Mouse (Mus musculus): Measurements from ENCODE around the gene Ggt6. TPM values are rescaled to one million over a fixed set of nuclear protein-coding genes. Genes with fewer than 3 reads are reported as not detected.

The Ggt6 gene
- polyA plus RNA-seq, 1 experiment from 2014 or later: not detected

DNA sequence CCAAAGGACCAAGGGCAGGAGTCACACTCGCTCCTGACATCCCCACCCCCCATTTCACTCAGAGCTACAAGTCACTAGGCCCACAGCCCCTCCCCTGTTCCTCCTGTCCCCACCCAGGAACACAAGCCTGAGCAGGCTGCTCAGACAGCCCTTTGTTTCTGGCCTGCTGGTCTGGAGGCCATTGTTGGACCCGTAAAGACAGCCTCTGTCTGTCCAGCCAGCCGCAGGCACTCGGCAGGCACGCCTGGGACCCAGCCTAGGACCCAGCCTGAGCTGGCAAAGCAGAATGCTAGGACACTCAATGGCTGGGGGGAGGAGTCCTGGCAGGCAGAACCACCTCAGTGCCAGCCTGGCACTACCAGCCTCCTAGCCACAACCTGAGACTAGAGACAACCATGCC lies 20.4 kb downstream of the Ggt6 start:
- H3K4me3 ChIP-seq: no peak overlapping the region
- H3K27me3 ChIP-seq (ENCODE audit: poor library complexity, severe bottlenecking): no peaks in the 10 kb centered on the region
- WGBS: 41% methylated on average over 5 of the region's 5 CpGs
- H3K4me1 ChIP-seq: peaks cover 26% of the 10 kb centered on the region
- H3K36me3 ChIP-seq (replicated peaks): peaks cover 28% of the 10 kb centered on the region
- H3K9me3 ChIP-seq: no peaks in the 10 kb centered on the region
- DNase-seq (ENCODE audit: extremely low spot score, low spot score): no peak
- H3K27ac ChIP-seq: peak overlapping the region; percentile 80

GRCm38 (mm10) chr11:72457995-72458496 lies 22.7 kb downstream of the Ggt6 start:
- no peaks in the 10 kb centered on the region for H3K9me3 ChIP-seq
- 72% methylated on average over 12 of the region's 12 CpGs for WGBS
- H3K27ac ChIP-seq: peak overlapping the region; percentile 12; the same call in 1 of the 2 replicates
- no peaks in the 10 kb centered on the region for H3K27me3 ChIP-seq (ENCODE audit: poor library complexity, severe bottlenecking)
- no peak overlapping the region for H3K4me3 ChIP-seq
- peaks cover 5% of the 10 kb centered on the region for H3K36me3 ChIP-seq (replicated peaks)
- H3K4me1 ChIP-seq: peaks cover 34% of the 10 kb centered on the region
- no peak for DNase-seq (ENCODE audit: extremely low spot score, low spot score)

- Histone ChIP-seq H3K27me3 (ENCODE audit: poor library complexity, severe bottlenecking) (no peaks in the 10 kb centered on the region), H3K4me1 (peaks cover 34% of the 10 kb centered on the region), H3K9me3 (no peaks in the 10 kb centered on the region), H3K27ac (peak overlapping the region; percentile 12; the same call in 1 of the 2 replicates), H3K36me3 (replicated peaks) (peaks cover under 1% of the 10 kb centered on the region; the same call in 1 of the 2 replicates), H3K4me3 (no peak overlapping the region)
- WGBS: 85% methylated on average over 3 of the region's 3 CpGs
- no peak for DNase-seq (ENCODE audit: extremely low spot score, low spot score)
Observed at GRCm38 (mm10) chr11:72458502-72458901, 23.2 kb downstream of the Ggt6 start.

DNA sequence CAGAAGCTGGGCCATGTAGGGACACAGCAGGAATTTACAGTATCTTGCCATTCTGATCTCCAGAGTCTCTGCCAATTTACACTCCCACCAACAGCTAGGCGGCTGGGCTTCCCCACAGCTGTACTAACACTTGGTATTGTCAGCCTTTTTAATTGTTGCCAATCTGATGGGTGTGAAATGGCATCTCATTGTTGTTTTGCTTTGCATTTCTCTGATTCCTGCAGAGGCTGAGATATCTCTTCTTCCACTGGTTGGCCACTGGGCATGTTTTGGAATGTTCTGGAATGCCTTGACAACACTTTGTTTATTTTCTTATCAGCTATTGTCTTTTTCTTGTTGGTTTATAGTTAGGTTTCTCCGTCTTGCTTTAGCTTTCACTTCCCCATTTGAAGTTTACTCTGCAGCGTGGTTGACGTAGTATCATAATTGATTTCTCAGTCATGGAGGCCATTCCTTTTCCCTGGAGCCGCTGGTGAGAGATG lies 26.2 kb downstream of the Ggt6 start:
- WGBS: 69% methylated on average over 5 of the region's 5 CpGs

DNA sequence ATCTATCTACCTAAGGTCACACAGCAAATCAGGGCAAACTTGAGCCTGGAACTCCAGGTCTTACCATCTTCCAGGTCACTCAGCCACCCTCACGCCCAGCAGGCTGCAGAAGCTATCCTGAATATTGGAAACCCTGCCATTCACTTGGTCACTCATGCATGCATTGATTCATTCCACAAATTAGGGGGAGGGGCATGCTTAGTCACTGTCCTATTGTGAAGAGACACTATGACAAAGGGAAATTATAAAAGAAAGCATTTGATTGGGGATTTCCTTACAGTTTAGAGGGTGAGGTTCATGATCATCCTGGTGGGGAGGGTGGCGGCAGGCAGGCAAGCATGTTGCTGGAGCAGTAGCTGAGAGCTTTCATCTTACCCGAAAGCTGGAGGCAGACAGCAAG lies 29.5 kb downstream of the Ggt6 start:
- Histone ChIP-seq H3K27ac (no peak overlapping the region), H3K9me3 (no peaks in the 10 kb centered on the region), H3K36me3 (replicated peaks) (no peaks in the 10 kb centered on the region), H3K27me3 (ENCODE audit: poor library complexity, severe bottlenecking) (no peaks in the 10 kb centered on the region), H3K4me1 (peaks cover 62% of the 10 kb centered on the region), H3K4me3 (no peak overlapping the region)
- no peak for DNase-seq (ENCODE audit: extremely low spot score, low spot score)
- WGBS: 73% methylated on average over 3 of the region's 3 CpGs

More for the DNA sequence above, 26.2 kb downstream of the Ggt6 start:
- Histone ChIP-seq H3K4me3 (no peak overlapping the region), H3K36me3 (replicated peaks) (no peaks in the 10 kb centered on the region), H3K27ac (no peak overlapping the region), H3K9me3 (no peaks in the 10 kb centered on the region), H3K4me1 (peaks cover 39% of the 10 kb centered on the region), H3K27me3 (ENCODE audit: poor library complexity, severe bottlenecking) (no peaks in the 10 kb centered on the region)
- DNase-seq (ENCODE audit: extremely low spot score, low spot score): no peak

- H3K4me3 ChIP-seq: no peak overlapping the region
- no peak for DNase-seq (ENCODE audit: extremely low spot score, low spot score)
- H3K4me1 ChIP-seq: peaks cover 67% of the 10 kb centered on the region
- no peaks in the 10 kb centered on the region for H3K27me3 ChIP-seq (ENCODE audit: poor library complexity, severe bottlenecking)
- H3K9me3 ChIP-seq: no peaks in the 10 kb centered on the region
- WGBS: 75% methylated on average over 11 of the region's 11 CpGs
- peak overlapping the region; percentile 33 for H3K27ac ChIP-seq
- H3K36me3 ChIP-seq (replicated peaks): no peaks in the 10 kb centered on the region
Observed at GRCm38 (mm10) chr11:72465978-72466693, 30.8 kb downstream of the Ggt6 start.

DNA sequence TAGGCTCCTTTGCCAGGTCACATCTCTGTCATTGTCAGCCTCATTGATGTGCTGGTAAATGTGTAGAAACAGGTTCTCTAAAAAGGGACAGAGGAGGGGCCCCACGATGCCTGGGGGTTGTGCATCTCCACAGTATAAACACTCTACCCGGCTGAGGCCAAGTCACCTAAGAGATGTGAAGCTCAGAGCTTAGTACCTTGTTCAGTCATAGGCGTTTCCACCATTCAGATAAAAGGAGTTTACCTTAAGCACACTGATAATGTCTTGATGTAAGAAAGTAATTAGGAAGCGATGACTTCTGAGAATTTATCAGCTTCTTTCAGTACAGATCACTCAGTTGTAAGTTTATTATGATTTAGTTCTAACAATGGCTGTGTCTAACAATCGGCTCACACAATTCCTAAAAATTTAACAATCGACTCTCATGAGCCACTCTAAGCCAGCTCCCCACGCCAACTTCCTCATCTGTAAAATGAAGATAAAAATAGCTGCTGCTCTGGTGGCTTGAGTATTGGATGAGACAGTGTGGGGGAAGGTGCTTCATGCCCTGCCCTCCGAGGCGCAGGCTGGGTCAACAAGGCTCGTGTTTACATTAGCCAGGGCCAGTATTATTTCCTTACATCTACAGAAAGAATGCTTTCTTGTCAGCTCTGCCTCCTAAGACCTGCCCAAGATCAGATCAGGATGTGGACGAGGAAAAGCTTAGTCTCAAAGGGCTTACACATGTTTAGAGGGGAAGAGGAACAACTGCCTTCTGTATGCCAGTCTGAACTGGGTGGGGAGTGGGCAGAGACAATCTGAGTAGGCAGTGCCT lies 31.6 kb downstream of the Ggt6 start:
- no peak for DNase-seq (ENCODE audit: extremely low spot score, low spot score)
- WGBS: 64% methylated on average over 11 of the region's 11 CpGs
- H3K9me3 ChIP-seq: no peaks in the 10 kb centered on the region
- peaks cover 65% of the 10 kb centered on the region for H3K4me1 ChIP-seq
- H3K36me3 ChIP-seq (replicated peaks): no peaks in the 10 kb centered on the region
- H3K4me3 ChIP-seq: no peak overlapping the region
- H3K27me3 ChIP-seq (ENCODE audit: poor library complexity, severe bottlenecking): no peaks in the 10 kb centered on the region
- peak overlapping the region; percentile 56 for H3K27ac ChIP-seq

GRCm38 (mm10) chr11:72468525-72468924 lies 33.2 kb downstream of the Ggt6 start:
- 79% methylated on average over 5 of the region's 5 CpGs for WGBS
- no peak overlapping the region for H3K4me3 ChIP-seq
- DNase-seq (ENCODE audit: extremely low spot score, low spot score): no peak
- H3K4me1 ChIP-seq: peaks cover 65% of the 10 kb centered on the region
- H3K9me3 ChIP-seq: no peaks in the 10 kb centered on the region
- no peaks in the 10 kb centered on the region for H3K27me3 ChIP-seq (ENCODE audit: poor library complexity, severe bottlenecking)
- H3K27ac ChIP-seq: peak overlapping the region; percentile 51
- no peaks in the 10 kb centered on the region for H3K36me3 ChIP-seq (replicated peaks)

GRCm38 (mm10) chr11:72469217-72469616 lies 33.9 kb downstream of the Ggt6 start:
- peak overlapping the region; percentile 51 for H3K27ac ChIP-seq
- H3K36me3 ChIP-seq (replicated peaks): no peaks in the 10 kb centered on the region
- peaks cover 64% of the 10 kb centered on the region for H3K4me1 ChIP-seq
- DNase-seq (ENCODE audit: extremely low spot score, low spot score): no peak
- 34% methylated on average over 5 of the region's 5 CpGs for WGBS
- H3K27me3 ChIP-seq (ENCODE audit: poor library complexity, severe bottlenecking): no peaks in the 10 kb centered on the region
- H3K4me3 ChIP-seq: no peak overlapping the region
- H3K9me3 ChIP-seq: no peaks in the 10 kb centered on the region

- H3K4me1 ChIP-seq: peaks cover 64% of the 10 kb centered on the region
Observed at GRCm38 (mm10) chr11:72470004-72470403, 34.7 kb downstream of the Ggt6 start.

GRCm38 (mm10) chr11:72471381-72471780 lies 36.1 kb downstream of the Ggt6 start:
- Histone ChIP-seq H3K27me3 (ENCODE audit: poor library complexity, severe bottlenecking) (no peaks in the 10 kb centered on the region), H3K4me3 (no peak overlapping the region), H3K9me3 (no peaks in the 10 kb centered on the region), H3K27ac (no peak overlapping the region), H3K36me3 (replicated peaks) (no peaks in the 10 kb centered on the region), H3K4me1 (peaks cover 64% of the 10 kb centered on the region)
- no peak for DNase-seq (ENCODE audit: extremely low spot score, low spot score)
- 91% methylated on average over 6 of the region's 6 CpGs for WGBS

More at GRCm38 (mm10) chr11:72470004-72470403, 34.7 kb downstream of the Ggt6 start:
- WGBS: 76% methylated on average over 4 of the region's 4 CpGs
- H3K9me3 ChIP-seq: no peaks in the 10 kb centered on the region
- H3K27ac ChIP-seq: no peak overlapping the region
- no peaks in the 10 kb centered on the region for H3K27me3 ChIP-seq (ENCODE audit: poor library complexity, severe bottlenecking)
- H3K4me3 ChIP-seq: no peak overlapping the region
- DNase-seq (ENCODE audit: extremely low spot score, low spot score): no peak
- no peaks in the 10 kb centered on the region for H3K36me3 ChIP-seq (replicated peaks)

DNA sequence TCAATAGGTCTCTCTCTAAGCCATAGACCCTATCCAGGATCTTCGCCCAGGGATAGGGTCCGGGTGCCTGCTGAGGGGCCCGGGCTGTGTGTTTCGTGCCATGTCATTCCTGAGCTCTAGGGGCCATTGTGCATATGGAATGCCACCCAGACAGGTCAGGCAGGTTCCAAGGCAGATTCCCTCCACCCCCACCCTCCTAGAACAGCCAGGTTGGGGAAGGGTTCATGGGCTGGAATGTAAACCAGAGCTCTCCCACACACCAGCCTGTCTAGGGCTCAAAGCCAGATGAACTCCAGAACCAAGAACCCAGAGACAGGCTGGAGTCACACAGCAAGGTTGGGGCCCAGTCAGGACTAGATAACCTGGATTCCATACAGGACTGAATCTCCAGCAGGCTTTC lies 38.2 kb downstream of the Ggt6 start:
- DNase-seq (ENCODE audit: extremely low spot score, low spot score): no peak
- 82% methylated on average over 4 of the region's 4 CpGs for WGBS
- H3K4me1 ChIP-seq: peaks cover 62% of the 10 kb centered on the region
- H3K27ac ChIP-seq: no peak overlapping the region
- no peaks in the 10 kb centered on the region for H3K9me3 ChIP-seq
- H3K36me3 ChIP-seq (replicated peaks): no peaks in the 10 kb centered on the region
- H3K27me3 ChIP-seq (ENCODE audit: poor library complexity, severe bottlenecking): no peaks in the 10 kb centered on the region
- no peak overlapping the region for H3K4me3 ChIP-seq

- Histone ChIP-seq H3K4me3 (no peak overlapping the region), H3K4me1 (peaks cover 52% of the 10 kb centered on the region), H3K27ac (peak overlapping the region; percentile 58), H3K27me3 (ENCODE audit: poor library complexity, severe bottlenecking) (no peaks in the 10 kb centered on the region), H3K36me3 (replicated peaks) (no peaks in the 10 kb centered on the region), H3K9me3 (no peaks in the 10 kb centered on the region)
- no peak for DNase-seq (ENCODE audit: extremely low spot score, low spot score)
- WGBS: 86% methylated on average over 3 of the region's 3 CpGs
Observed at GRCm38 (mm10) chr11:72474926-72475325, 39.6 kb downstream of the Ggt6 start.
